Comparison of ENCODE assay signal across 20 mouse cellular contexts in genomic region chr12:111555357-111555756, GRCm38 (mm10).
"Had no signal": no experiment of that assay in that cellular context is flagged by ENCODE, and none has a peak within 500 bp of the region (broad histone marks: within the 10 kb centered on the region; RNA-seq: fewer than 3 reads in every experiment).

No protein-coding gene starts in this region.

- H3K4me2 ChIP-seq: lung, embryonic 15.5 days; midbrain, embryonic 11.5 days; midbrain, embryonic 13.5 days; midbrain, embryonic 15.5 days; neural tube, embryonic 12.5 days had no signal

- H3K4me1 ChIP-seq: lung, embryonic 15.5 days; midbrain, embryonic 13.5 days; midbrain, embryonic 15.5 days had no signal

- H3K27me3 ChIP-seq: lung, embryonic 15.5 days; midbrain, embryonic 13.5 days; midbrain, embryonic 15.5 days; neural tube, embryonic 12.5 days had no signal

- H3K4me3 ChIP-seq: lung, embryonic 15.5 days; megakaryocyte, embryonic 14.5 days; midbrain, embryonic 13.5 days; midbrain, embryonic 15.5 days; neural tube, embryonic 12.5 days had no signal

- DNase-seq: liver, postnatal 0 days; lung, adult 2 months; lung, postnatal 14 days; lung, postnatal 36 days; retina, postnatal 1 day; right cerebral cortex, adult 18-20 months; right cerebral cortex, postnatal 25 days; right cerebral cortex, postnatal 4 days; spleen, adult 18-20 months; thymus, adult 18-20 months; thymus, postnatal 14 days; thymus, postnatal 36 days had no signal

- H3K27ac ChIP-seq: lung, embryonic 15.5 days; macrophage; midbrain, embryonic 13.5 days; midbrain, embryonic 15.5 days; neural tube, embryonic 12.5 days had no signal

- H3K9ac ChIP-seq: liver, postnatal 0 days; lung, embryonic 15.5 days; midbrain, embryonic 13.5 days; midbrain, embryonic 15.5 days; neural tube, embryonic 12.5 days had no signal

- H3K36me3 ChIP-seq: lung, embryonic 15.5 days; midbrain, embryonic 13.5 days; midbrain, embryonic 15.5 days; neural tube, embryonic 12.5 days had no signal

- ATAC-seq: liver, postnatal 0 days; lung, postnatal 0 days; midbrain, embryonic 13.5 days; midbrain, embryonic 15.5 days had no signal

- H3K9me3 ChIP-seq: lung, embryonic 15.5 days; megakaryocyte, embryonic 14.5 days; midbrain, embryonic 13.5 days; midbrain, embryonic 15.5 days; neural tube, embryonic 12.5 days had no signal
